Mouse (Mus musculus) ovary, adult 18-20 months (tissue): ENCODE measurements around the gene Mia2.

Source experiments
- DNase-seq: peaks from one replicate; pipeline ENCODE4 v3.0.0; 2022; ENCODE audit warnings: low spot score, mixed read lengths

The Mia2 gene

GRCm38 (mm10) chr12:59164522-59164921 is 68.9 kb downstream of the Mia2 start:
- no peak for DNase-seq

- no peak for DNase-seq
Measured at GRCm38 (mm10) chr12:59166557-59166956, 71.0 kb downstream of the Mia2 start.

GRCm38 (mm10) chr12:59169935-59170334 is 74.3 kb downstream of the Mia2 start:
- no peak for DNase-seq

GRCm38 (mm10) chr12:59177814-59178213 is 82.2 kb downstream of the Mia2 start:
- no peak for DNase-seq

- no peak for DNase-seq
Measured at GRCm38 (mm10) chr12:59188086-59188682, 92.6 kb downstream of the Mia2 start.

GRCm38 (mm10) chr12:59193637-59194036 is 98.0 kb downstream of the Mia2 start:
- no peak for DNase-seq

GRCm38 (mm10) chr12:59194341-59195003 is 98.9 kb downstream of the Mia2 start:
- DNase-seq, result no peak

GRCm38 (mm10) chr12:59195065-59195464 is 99.5 kb downstream of the Mia2 start:
- no peak for DNase-seq

- no peak for DNase-seq
Measured at GRCm38 (mm10) chr12:59195941-59196340, 100.3 kb downstream of the Mia2 start.

GRCm38 (mm10) chr12:59198750-59199149 is 103.2 kb downstream of the Mia2 start:
- DNase-seq, result no peak

GRCm38 (mm10) chr12:59199361-59199760 is 103.8 kb downstream of the Mia2 start:
- DNase-seq, result no peak

- DNase-seq, result no peak
Measured at GRCm38 (mm10) chr12:59205571-59205970, 110.0 kb downstream of the Mia2 start.

GRCm38 (mm10) chr12:59206208-59206999 is 110.8 kb downstream of the Mia2 start:
- DNase-seq, result no peak

- no peak for DNase-seq
Measured at GRCm38 (mm10) chr12:59207000-59207390, 111.4 kb downstream of the Mia2 start.

GRCm38 (mm10) chr12:59207814-59208213 is 112.2 kb downstream of the Mia2 start:
- DNase-seq, result no peak

- no peak for DNase-seq
Measured at GRCm38 (mm10) chr12:59216176-59216575, 120.6 kb downstream of the Mia2 start.

GRCm38 (mm10) chr12:59216676-59217266 is 121.2 kb downstream of the Mia2 start:
- no peak for DNase-seq

- DNase-seq, result no peak
Measured at GRCm38 (mm10) chr12:59217331-59217730, 121.7 kb downstream of the Mia2 start.

GRCm38 (mm10) chr12:59218640-59219321 is 123.2 kb downstream of the Mia2 start:
- peak; percentile 6 for DNase-seq

GRCm38 (mm10) chr12:59219325-59220225 is 124.0 kb downstream of the Mia2 start, which contains the start of gene Fbxo33:
TSS of gene Fbxo33 (minus strand) at chr12:59219725.
- peak; percentile 94 for DNase-seq

- DNase-seq, result no peak
Measured at GRCm38 (mm10) chr12:59228401-59228800, 132.8 kb downstream of the Mia2 start.
